Mouse (Mus musculus) central nervous system, embryonic 11.5 days (tissue): Measurements from ENCODE around the gene Catsper3. TPM values are rescaled to one million over a fixed set of nuclear protein-coding genes. Genes with fewer than 3 reads are reported as not detected.

Experiments
- polyA plus RNA-seq: library from polyadenylated mRNA; depleted of rRNA; stranded (reverse); fragments of >200 nt; gene quantifications from 2 replicates; pipeline ENCODE4 v1.2.3, GENCODE M21; 2012; rRNA removed

Catsper3 gene
- 0.10 and 0.12 TPM in 2 replicates for polyA plus RNA-seq

GRCm38 (mm10) chr13:55784268-55784667 is at the start of gene Catsper3:
Catsper3 (plus strand) TSS chr13:55784568.

DNA sequence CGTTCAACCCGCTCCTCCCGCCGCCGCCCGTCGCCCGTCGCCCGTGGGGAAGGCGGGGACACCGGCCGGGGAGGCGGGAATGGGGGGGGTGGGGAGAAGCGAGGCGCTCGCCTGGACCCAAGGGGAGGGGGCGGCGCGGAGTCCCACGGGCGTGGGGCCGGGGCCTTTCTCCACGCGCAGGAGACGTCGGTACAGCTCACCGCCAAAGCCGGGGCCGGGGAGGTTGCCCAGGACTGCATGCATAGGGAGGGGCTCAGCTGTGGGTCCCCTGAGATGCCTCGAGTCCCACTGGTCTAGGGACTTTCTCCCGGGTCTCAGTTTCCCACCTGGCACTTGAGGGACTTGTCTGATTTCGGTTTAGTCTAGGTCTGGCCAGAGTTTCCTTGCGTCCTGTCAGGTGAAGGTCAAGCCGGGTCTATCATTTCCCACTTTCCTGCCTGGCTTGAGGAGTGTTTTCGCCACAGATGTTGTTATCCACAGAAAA is 51.8 kb downstream of the Catsper3 start, which contains the start of gene Pitx1:
Pitx1 (minus strand) TSS at position 51 of the 484 bp plus-strand sequence.

Other genes starting within 250 kb of the Catsper3 start
- gene Ddx41, start 247.9 kb upstream of the Catsper3 start, polyA plus RNA-seq, result 100 and 105 TPM in 2 replicates
- 137 and 175 TPM in 2 replicates for gene Fam193b, start 213.4 kb upstream of the Catsper3 start, polyA plus RNA-seq
- gene Tmed9, start 210.8 kb upstream of the Catsper3 start, polyA plus RNA-seq, result 147 and 149 TPM in 2 replicates
- 27.5 and 30.1 TPM in 2 replicates for gene B4galt7, start 184.7 kb upstream of the Catsper3 start, polyA plus RNA-seq
- gene Caml, start 161.6 kb upstream of the Catsper3 start, polyA plus RNA-seq, result 70.0 and 78.8 TPM in 2 replicates
- 67.7 and 99.4 TPM in 2 replicates for gene Ddx46, start 149.5 kb upstream of the Catsper3 start, polyA plus RNA-seq
- 51.4 and 83.6 TPM in 2 replicates for gene B230219D22Rik, start 91.4 kb upstream of the Catsper3 start, polyA plus RNA-seq
- gene Txndc15, start 69.9 kb upstream of the Catsper3 start, polyA plus RNA-seq, result 51.8 and 54.3 TPM in 2 replicates
- gene Pcbd2, start 57.2 kb upstream of the Catsper3 start, polyA plus RNA-seq, result 38.8 and 48.8 TPM in 2 replicates
- 4.2 and 22.6 TPM in 2 replicates for gene Pitx1, start 51.6 kb downstream of the Catsper3 start, polyA plus RNA-seq